Mouse (Mus musculus) liver (tissue): ENCODE measurements at regions not wholly inside any gene's neighbourhood (a gene's known extent, or its start where the extent isn't known, plus 50 kb on each side); places are given as distances from the start of the nearest gene placed in this dataset.
A peak's percentile ranks its signal among the peaks of the same experiment; 100 is the strongest.

Experiments used
- DNase-seq: peaks from one replicate; pipeline ENCODE4 v3.0.0-alpha.2; 2020; ENCODE audit warnings: mixed read lengths

GRCm38 (mm10) chr1:120911962-120912670, 309.9 kb downstream of the En1 start:
- no peak for DNase-seq

GRCm38 (mm10) chr1:120921540-120921939, 319.3 kb downstream of the En1 start:
- no peak for DNase-seq

- no peak for DNase-seq
Observed at GRCm38 (mm10) chr1:120925271-120925670, 323.1 kb downstream of the En1 start.

GRCm38 (mm10) chr1:120930141-120930540, 327.9 kb downstream of the En1 start:
- no peak for DNase-seq

GRCm38 (mm10) chr1:120935321-120935720, 333.1 kb downstream of the En1 start:
- DNase-seq, result no peak

- DNase-seq, result no peak
Observed at GRCm38 (mm10) chr1:120943711-120944110, 341.5 kb downstream of the En1 start.

GRCm38 (mm10) chr1:120946349-120946748, 344.1 kb downstream of the En1 start:
- DNase-seq, result no peak

- no peak for DNase-seq
Observed at GRCm38 (mm10) chr1:120961235-120961634, 359.0 kb downstream of the En1 start.

- DNase-seq, result no peak
Observed at GRCm38 (mm10) chr1:120961984-120962383, 359.8 kb downstream of the En1 start.

- peak; percentile 4 for DNase-seq
Observed at GRCm38 (mm10) chr1:120963477-120964178, 361.4 kb downstream of the En1 start.

GRCm38 (mm10) chr1:120964179-120964517, 361.9 kb downstream of the En1 start:
- DNase-seq, result no peak

GRCm38 (mm10) chr1:120966132-120966531, 363.9 kb downstream of the En1 start:
- DNase-seq, result no peak

- no peak for DNase-seq
Observed at GRCm38 (mm10) chr1:120974661-120975060, 357.7 kb downstream of the Insig2 start.

- no peak for DNase-seq
Observed at GRCm38 (mm10) chr1:121004535-121004934, 327.9 kb downstream of the Insig2 start.

- DNase-seq, result no peak
Observed at GRCm38 (mm10) chr1:121005198-121005597, 327.2 kb downstream of the Insig2 start.

- DNase-seq, result no peak
Observed at GRCm38 (mm10) chr1:121012126-121012525, 320.3 kb downstream of the Insig2 start.

GRCm38 (mm10) chr1:121013839-121014503, 318.4 kb downstream of the Insig2 start:
- no peak for DNase-seq

- DNase-seq, result no peak
Observed at GRCm38 (mm10) chr1:121029375-121029774, 303.0 kb downstream of the Insig2 start.

GRCm38 (mm10) chr1:121034761-121035393, 297.5 kb downstream of the Insig2 start:
- no peak for DNase-seq

GRCm38 (mm10) chr1:121046581-121046980, 285.8 kb downstream of the Insig2 start:
- DNase-seq, result no peak

- DNase-seq, result no peak
Observed at GRCm38 (mm10) chr1:121047406-121047805, 285.0 kb downstream of the Insig2 start.

- no peak for DNase-seq
Observed at GRCm38 (mm10) chr1:121049684-121050083, 282.7 kb downstream of the Insig2 start.

- DNase-seq, result no peak
Observed at GRCm38 (mm10) chr1:121050695-121051495, 281.5 kb downstream of the Insig2 start.
